In genomic region chr15:63364473-63364872, GRCm38 (mm10) we compare ENCODE assay signal across 11 mouse cellular contexts.
A peak's percentile ranks its signal among the peaks of the same experiment; 100 is the strongest.
DNase-seq lines count a peak whose midpoint lies in the region; TF ChIP-seq lines count a peak whose summit lies in the region.
"Had no signal": no experiment of that assay in that cellular context is flagged by ENCODE, and none has a peak within 500 bp of the region (broad histone marks: within the 10 kb centered on the region; RNA-seq: fewer than 3 reads in every experiment).

No protein-coding gene starts in this region.

- intact Hi-C loops in heart, postnatal 10 days (cut with DNase I) = no loop called here

- no peaks in the 10 kb centered on the region for H3K27me3 ChIP-seq in C2C12 (ENCODE audit: control insufficient read depth, insufficient read depth, insufficient read length)
- H3K27me3 ChIP-seq: midbrain, embryonic 13.5 days had no signal

- TF ChIP-seq CTCF in C2C12 (IDR thresholded peaks at IDR 0.05; ENCODE audit: control insufficient read depth, insufficient read depth, insufficient read length) = no peak

- peak; percentile 6 for DNase-seq in kidney, adult 9 months
- DNase-seq in kidney, postnatal 14 days = no peak
- peak; percentile 57 for DNase-seq in adrenal gland, adult 8-10 months
- peak; percentile 71 to 76 for DNase-seq in heart, postnatal 10 days
- DNase-seq in thymus, postnatal 36 days = no peak
- no peak for DNase-seq in cerebellum, adult 11 months
- no peak for DNase-seq in cerebellum, adult 11-12 months
- DNase-seq: cerebellum, adult 2 months had no signal

- H3K79me3 ChIP-seq in C2C12 (ENCODE audit: low read depth) = no peaks in the 10 kb centered on the region

- H3K36me3 ChIP-seq in C2C12 (ENCODE audit: control insufficient read depth, insufficient read depth) = no peaks in the 10 kb centered on the region
- H3K36me3 ChIP-seq: midbrain, embryonic 13.5 days had no signal

- H3K79me2 ChIP-seq in C2C12 (ENCODE audit: control insufficient read depth, insufficient read depth) = no peaks in the 10 kb centered on the region

- H3K4me3 ChIP-seq in C2C12 (ENCODE audit: insufficient read depth, poor library complexity, severe bottlenecking) = no peak overlapping the region
- H3K4me3 ChIP-seq: heart, adult 2 months; midbrain, embryonic 13.5 days had no signal

- no peak overlapping the region for H3ac ChIP-seq in C2C12 (ENCODE audit: control insufficient read depth, insufficient read length, low read depth)

TF ChIP-seq in C2C12, 6 proteins besides CTCF, POLR2A, EP300 and RAD21:
- TF ChIP-seq MYOD1 (IDR thresholded peaks at IDR 0.05; ENCODE audit: control insufficient read depth, insufficient read length, low read depth) (no peak), USF1 (IDR thresholded peaks at IDR 0.05; ENCODE audit: low read depth) (no peak), CEBPB (IDR thresholded peaks at IDR 0.05; ENCODE audit: low read depth) (peak; percentile 94), MYOG (IDR thresholded peaks at IDR 0.05; ENCODE audit: control insufficient read depth, extremely low read depth, insufficient read length) (no peak), MAX (IDR thresholded peaks at IDR 0.05) (no peak), FOSL1 (IDR thresholded peaks at IDR 0.05; ENCODE audit: insufficient read depth, low read length, poor library complexity, severe bottlenecking) (peak; percentile 35)

Comparison
In these comparisons a context has a peak if more than half of its experiments do, and no peak if none do; other contexts are left out.
1. DNase-seq: peak in kidney, adult 9 months (single experiment), adrenal gland, adult 8-10 months (single experiment) and heart, postnatal 10 days (2 of 2); none in kidney, postnatal 14 days (single experiment), thymus, postnatal 36 days (0 of 2), cerebellum, adult 11 months (single experiment) and cerebellum, adult 11-12 months (single experiment).